Mouse (Mus musculus) kidney, adult 11 months (tissue): ENCODE data around the gene Mthfd1l.
A peak's percentile ranks its signal among the peaks of the same experiment; 100 is the strongest.

Experiments used
- DNase-seq: peaks from one replicate; pipeline ENCODE4 v3.0.0; 2022

Gene Mthfd1l

GRCm38 (mm10) chr10:3972981-3973588, at the start of gene Mthfd1l:
Gene Mthfd1l (plus strand): TSS chr10:3973118.
- DNase-seq: peak; percentile 77

GRCm38 (mm10) chr10:3928008-3928545, 44.8 kb upstream of the Mthfd1l start:
- no peak for DNase-seq

GRCm38 (mm10) chr10:3931831-3932230, 41.1 kb upstream of the Mthfd1l start:
- no peak for DNase-seq

- DNase-seq: no peak
These were observed 39.5 kb upstream of the Mthfd1l start for GRCm38 (mm10) chr10:3933311-3933940.

- no peak for DNase-seq
These were observed 36.1 kb upstream of the Mthfd1l start for GRCm38 (mm10) chr10:3936864-3937263.

- DNase-seq: no peak
These were observed 32.9 kb upstream of the Mthfd1l start for GRCm38 (mm10) chr10:3939895-3940595.

GRCm38 (mm10) chr10:3940596-3940975, 32.3 kb upstream of the Mthfd1l start:
- DNase-seq: no peak

- DNase-seq: peak; percentile 83
These were observed 31.7 kb upstream of the Mthfd1l start for GRCm38 (mm10) chr10:3941054-3941757.

GRCm38 (mm10) chr10:3942289-3942688, 30.6 kb upstream of the Mthfd1l start:
- no peak for DNase-seq

- DNase-seq: no peak
These were observed 29.2 kb upstream of the Mthfd1l start for GRCm38 (mm10) chr10:3943492-3944395.

GRCm38 (mm10) chr10:3946871-3947270, 26.0 kb upstream of the Mthfd1l start:
- no peak for DNase-seq

GRCm38 (mm10) chr10:3947346-3947745, 25.6 kb upstream of the Mthfd1l start:
- DNase-seq: no peak

- no peak for DNase-seq
These were observed 23.6 kb upstream of the Mthfd1l start for GRCm38 (mm10) chr10:3949306-3949705.

- no peak for DNase-seq
These were observed 16.4 kb upstream of the Mthfd1l start for GRCm38 (mm10) chr10:3956471-3956870.

- DNase-seq: no peak
These were observed 14.3 kb upstream of the Mthfd1l start for GRCm38 (mm10) chr10:3958591-3958990.

GRCm38 (mm10) chr10:3969026-3969425, 3.9 kb upstream of the Mthfd1l start:
- no peak for DNase-seq

GRCm38 (mm10) chr10:3972237-3972636, 681 bp upstream of the Mthfd1l start:
- no peak for DNase-seq

GRCm38 (mm10) chr10:3973589-3974070, 712 bp downstream of the Mthfd1l start:
- DNase-seq: peak; percentile 80

GRCm38 (mm10) chr10:3974380-3974779, 1.5 kb downstream of the Mthfd1l start:
- DNase-seq: no peak

- DNase-seq: no peak
These were observed 3.1 kb downstream of the Mthfd1l start for GRCm38 (mm10) chr10:3975898-3976622.

GRCm38 (mm10) chr10:3976623-3977010, 3.7 kb downstream of the Mthfd1l start:
- no peak for DNase-seq
